Comparison of ENCODE assay signal across 25 mouse cellular contexts in the genomic region with DNA sequence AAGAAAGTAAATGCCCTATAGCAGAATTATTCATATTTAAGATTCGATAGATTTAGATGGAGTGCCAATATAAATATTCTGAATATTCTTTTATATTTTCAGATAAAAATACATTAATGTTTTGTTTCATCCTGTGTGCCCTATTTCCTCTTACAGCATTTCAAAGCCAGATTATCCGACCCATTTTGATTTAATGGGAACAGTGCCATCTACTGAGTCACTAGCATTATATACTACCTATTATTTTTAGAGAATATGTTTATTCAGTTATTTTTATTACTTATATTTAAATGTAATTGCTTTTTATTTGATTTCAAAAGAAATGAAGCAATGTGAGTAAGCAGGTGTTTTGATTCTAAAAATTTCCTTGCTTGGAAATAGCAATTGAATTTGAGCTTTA. TPM values are rescaled to one million over a fixed set of nuclear protein-coding genes. Genes with fewer than 3 reads are reported as not detected.
DNase-seq lines count a peak whose midpoint lies in the region; ATAC-seq and TF ChIP-seq lines count a peak whose summit lies in the region.
"Had no signal": no experiment of that assay in that cellular context is flagged by ENCODE, and none has a peak within 500 bp of the region (broad histone marks: within the 10 kb centered on the region; RNA-seq: fewer than 3 reads in every experiment).

No protein-coding gene starts in this region.

- no peak for TF ChIP-seq POLR2A in liver, adult 2 months (IDR thresholded peaks at IDR 0.05; ENCODE audit: extremely low read depth, insufficient read depth, low read length)

- H3K27me3 ChIP-seq in liver, adult 2 months (ENCODE audit: control insufficient read depth, insufficient read depth, low read length): no peaks in the 10 kb centered on the region
- H3K27me3 ChIP-seq in liver, embryonic 12.5 days (replicated peaks): no peaks in the 10 kb centered on the region
- no peaks in the 10 kb centered on the region for H3K27me3 ChIP-seq in splenic B cell, adult 2 months (ENCODE audit: control insufficient read depth, insufficient read depth, low read length, poor library complexity, severe bottlenecking)
- H3K27me3 ChIP-seq: kidney, embryonic 15.5 days; lung, embryonic 15.5 days; neural tube, embryonic 15.5 days had no signal

- H3K4me3 ChIP-seq in liver, adult 2 months (ENCODE audit: insufficient read depth, low read depth, low read length): no peak overlapping the region
- no peak overlapping the region for H3K4me3 ChIP-seq in liver, embryonic 12.5 days
- H3K4me3 ChIP-seq: erythroblast, embryonic 14.5 days; heart, adult 2 months; kidney, embryonic 15.5 days; limb, embryonic 10.5 days; lung, embryonic 15.5 days; myocyte; neural tube, embryonic 15.5 days had no signal

- no peak overlapping the region for H3K27ac ChIP-seq in liver, adult 2 months (replicated peaks; ENCODE audit: insufficient read depth, low read depth, low read length)
- no peak overlapping the region for H3K27ac ChIP-seq in liver, embryonic 12.5 days
- H3K27ac ChIP-seq: heart, adult 2 months; kidney, embryonic 15.5 days; limb, embryonic 10.5 days; lung, embryonic 15.5 days; neural tube, embryonic 15.5 days had no signal

- TF ChIP-seq CTCF in liver, adult 2 months (IDR thresholded peaks at IDR 0.05; ENCODE audit: low read depth, low read length): no peak

- H3K9ac ChIP-seq in liver, adult 2 months (ENCODE audit: low read depth, low read length): no peak overlapping the region
- H3K9ac ChIP-seq in liver, embryonic 12.5 days: no peak overlapping the region
- H3K9ac ChIP-seq: kidney, embryonic 15.5 days; lung, embryonic 15.5 days; neural tube, embryonic 15.5 days had no signal

- peak; percentile 46 for DNase-seq in cerebellum, adult 9-10 months
- no peak for DNase-seq in cerebellum, adult 8-10 months
- DNase-seq in liver, adult 2 months (ENCODE audit: extremely low read depth, low read depth, low spot score): peak; percentile 46
- DNase-seq in 416B (ENCODE audit: low read depth): peak; percentile 68
- DNase-seq in splenic B cell, adult 2 months (ENCODE audit: low read depth, low spot score): peak; percentile 8
- no peak for DNase-seq in T-cell, adult 2 months (ENCODE audit: low spot score)
- DNase-seq: adrenal gland, postnatal 10 days; cerebellum, adult 18-20 months; gastrocnemius, postnatal 25 days; heart, adult 2 months; heart, postnatal 36 days; layer of hippocampus, postnatal 36 days; retina, postnatal 1 day had no signal

- H3K4me2 ChIP-seq in liver, embryonic 12.5 days: no peak overlapping the region
- H3K4me2 ChIP-seq: kidney, embryonic 15.5 days; liver, embryonic 11.5 days; lung, embryonic 15.5 days; midbrain, embryonic 11.5 days; neural tube, embryonic 15.5 days had no signal

- ATAC-seq in liver, embryonic 12.5 days: no peak
- ATAC-seq: forebrain, embryonic 16.5 days; hindbrain, embryonic 16.5 days; intestine, postnatal 0 days had no signal

- H3K9me3 ChIP-seq in liver, embryonic 12.5 days (replicated peaks): no peaks in the 10 kb centered on the region
- H3K9me3 ChIP-seq: kidney, embryonic 15.5 days; limb, embryonic 10.5 days; lung, embryonic 15.5 days; neural tube, embryonic 15.5 days had no signal

- 49% methylated on average over 2 of the region's 2 CpGs for WGBS in liver, adult 2 months
- 68% methylated on average over 2 of the region's 2 CpGs for WGBS in liver, embryonic 12.5 days (ENCODE audit: insufficient replicate concordance)

- H3K4me1 ChIP-seq in liver, adult 2 months (ENCODE audit: control insufficient read depth, insufficient read depth, low read length): peaks cover 2% of the 10 kb centered on the region; the same call in 1 of the 2 replicates
- no peaks in the 10 kb centered on the region for H3K4me1 ChIP-seq in liver, embryonic 12.5 days
- H3K4me1 ChIP-seq: kidney, embryonic 15.5 days; limb, embryonic 10.5 days; lung, embryonic 15.5 days; neural tube, embryonic 15.5 days had no signal

- peaks cover 2% of the 10 kb centered on the region; the same call in 1 of the 2 replicates for H3K36me3 ChIP-seq in liver, adult 2 months (ENCODE audit: control insufficient read depth, insufficient read depth, low read length)
- no peaks in the 10 kb centered on the region for H3K36me3 ChIP-seq in liver, embryonic 12.5 days
- H3K36me3 ChIP-seq in splenic B cell, adult 2 months (ENCODE audit: control insufficient read depth, insufficient read depth, low read length, poor library complexity, severe bottlenecking): no peaks in the 10 kb centered on the region
- H3K36me3 ChIP-seq: kidney, embryonic 15.5 days; limb, embryonic 10.5 days; lung, embryonic 15.5 days; neural tube, embryonic 15.5 days had no signal

- peaks cover 16% of the 10 kb centered on the region for H3K79me2 ChIP-seq in liver, adult 2 months (ENCODE audit: control insufficient read depth, insufficient read depth, low read length)

RNA-seq across cellular contexts. Expression of a gene that starts 51.2 kb away (rescaled TPM):
- total RNA-seq in liver, adult 2 months (2014; rRNA removed): 52.6 and 59.4 TPM in 2 replicates
- polyA plus RNA-seq in liver, adult 2 months (2012; rRNA removed): 31.6 and 33.5 TPM in 2 replicates
- polyA plus RNA-seq in liver, embryonic 12.5 days (2016; fragmentation: Nextera tagmentation; extraction: Ambion mirVana): 7.0 and 7.2 TPM in 2 replicates

Comparison
In these comparisons a context has a peak if more than half of its experiments do, and no peak if none do; other contexts are left out.
1. DNase-seq: peak in cerebellum, adult 9-10 months (single experiment), liver, adult 2 months (single experiment), 416B (single experiment) and splenic B cell, adult 2 months (single experiment); none in cerebellum, adult 8-10 months (single experiment) and T-cell, adult 2 months (single experiment).